Mouse (Mus musculus): ENCODE measurements around the gene Ormdl3. TPM values are rescaled to one million over a fixed set of nuclear protein-coding genes. Genes with fewer than 3 reads are reported as not detected.

Gene Ormdl3
- polyA plus RNA-seq, 1 experiment from 2014 or later: 14.9 TPM

DNA sequence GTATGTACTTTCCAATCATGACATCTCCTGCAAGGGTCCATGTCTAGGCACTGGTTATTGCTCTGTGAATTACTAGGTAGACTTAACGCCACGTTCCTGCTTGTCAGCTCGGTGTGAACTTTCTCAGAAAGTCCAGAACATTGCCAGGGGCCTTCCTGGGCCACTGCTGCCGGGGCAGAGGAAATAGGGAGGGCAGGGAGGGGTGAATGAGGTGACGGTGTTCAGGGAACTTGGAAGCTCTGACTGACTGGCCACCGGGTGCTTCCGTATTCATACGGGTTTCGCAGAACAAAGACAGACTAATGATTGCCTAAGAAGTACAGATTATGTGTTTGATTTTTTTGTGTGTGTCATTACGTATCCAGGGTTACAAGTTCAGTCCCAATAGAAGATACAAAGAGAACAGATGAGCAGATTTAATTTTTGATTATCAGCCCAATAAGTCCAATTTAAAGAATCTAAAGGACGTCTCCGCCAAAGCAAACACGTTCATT lies 23.2 kb downstream of the Ormdl3 start:
- Histone ChIP-seq H3K9me3 (ENCODE audit: control insufficient read depth, low read length) (no peaks in the 10 kb centered on the region), H3K27ac (no peak overlapping the region), H3K4me2 (replicated peaks) (no peak overlapping the region), H3K4me3 (replicated peaks; ENCODE audit: low read length) (no peak overlapping the region), H3K4me1 (replicated peaks; ENCODE audit: control insufficient read depth, insufficient read depth, low read length) (no peaks in the 10 kb centered on the region), H3K36me3 (replicated peaks; ENCODE audit: control insufficient read depth, insufficient read depth) (no peaks in the 10 kb centered on the region), H3K9ac (no peak overlapping the region), H3K27me3 (ENCODE audit: control insufficient read depth, insufficient read depth, low read length) (no peaks in the 10 kb centered on the region)
- ATAC-seq (ENCODE audit: low FRiP score) (no peak), DNase-seq (ENCODE audit: low spot score) (no peak)
- 76% methylated on average over 13 of the region's 13 CpGs for WGBS

DNA sequence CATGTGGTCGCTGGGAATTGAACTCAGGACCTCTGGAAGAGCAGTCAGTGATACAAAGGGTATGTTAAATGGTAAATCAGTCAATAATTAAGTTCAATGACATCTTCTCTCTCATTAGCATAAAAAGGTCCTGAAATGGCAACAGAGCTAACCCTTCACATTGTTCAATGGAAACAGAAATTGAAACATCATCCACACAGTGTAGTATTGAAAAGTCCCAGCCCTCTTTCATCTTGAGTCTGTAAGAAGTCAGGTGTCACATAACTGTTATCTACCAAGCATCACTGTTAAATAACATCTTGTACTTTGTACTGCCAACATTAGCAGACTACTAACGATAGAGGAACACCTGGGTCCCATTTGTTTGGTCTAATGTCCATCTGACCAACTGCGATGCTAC lies 24.1 kb downstream of the Ormdl3 start:
- no peaks in the 10 kb centered on the region for H3K36me3 ChIP-seq (replicated peaks; ENCODE audit: control insufficient read depth, insufficient read depth)
- H3K4me2 ChIP-seq (replicated peaks): no peak overlapping the region
- DNase-seq (ENCODE audit: low spot score): no peak
- H3K4me1 ChIP-seq (replicated peaks; ENCODE audit: control insufficient read depth, insufficient read depth, low read length): no peaks in the 10 kb centered on the region
- no peaks in the 10 kb centered on the region for H3K9me3 ChIP-seq (ENCODE audit: control insufficient read depth, low read length)
- H3K4me3 ChIP-seq (replicated peaks; ENCODE audit: low read length): no peak overlapping the region
- 92% methylated on average over 3 of the region's 3 CpGs for WGBS
- no peak overlapping the region for H3K27ac ChIP-seq
- no peaks in the 10 kb centered on the region for H3K27me3 ChIP-seq (ENCODE audit: control insufficient read depth, insufficient read depth, low read length)
- no peak overlapping the region for H3K9ac ChIP-seq
- ATAC-seq (ENCODE audit: low FRiP score): no peak

DNA sequence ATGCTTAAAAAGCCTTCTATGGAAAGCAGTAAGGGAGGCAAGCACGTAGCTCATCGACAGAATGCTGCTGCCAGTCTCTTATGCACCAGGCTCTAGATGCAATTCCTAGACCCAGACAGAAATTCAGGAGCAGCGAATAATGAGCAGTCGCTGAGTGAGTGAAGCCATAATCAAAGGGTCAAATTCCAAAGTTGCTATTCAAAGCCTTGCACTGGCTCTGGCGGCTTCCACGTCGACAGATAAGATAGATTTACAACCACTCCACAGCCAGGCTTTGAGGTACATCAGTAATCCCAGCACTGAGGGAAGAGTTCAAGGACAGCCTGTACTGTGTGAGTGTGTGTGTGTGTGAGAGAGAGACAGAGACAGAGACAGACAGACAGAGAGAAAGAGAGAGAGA lies 26.2 kb downstream of the Ormdl3 start:
- no peak overlapping the region for H3K27ac ChIP-seq
- DNase-seq (ENCODE audit: low spot score) (no peak), ATAC-seq (ENCODE audit: low FRiP score) (no peak)
- H3K4me1 ChIP-seq (replicated peaks; ENCODE audit: control insufficient read depth, insufficient read depth, low read length): no peaks in the 10 kb centered on the region
- no peak overlapping the region for H3K4me3 ChIP-seq (replicated peaks; ENCODE audit: low read length)
- no peaks in the 10 kb centered on the region for H3K9me3 ChIP-seq (ENCODE audit: control insufficient read depth, low read length)
- H3K36me3 ChIP-seq (replicated peaks; ENCODE audit: control insufficient read depth, insufficient read depth): no peaks in the 10 kb centered on the region
- no peaks in the 10 kb centered on the region for H3K27me3 ChIP-seq (ENCODE audit: control insufficient read depth, insufficient read depth, low read length)
- WGBS: 42% methylated on average over 7 of the region's 7 CpGs
- no peak overlapping the region for H3K9ac ChIP-seq
- no peak overlapping the region for H3K4me2 ChIP-seq (replicated peaks)

DNA sequence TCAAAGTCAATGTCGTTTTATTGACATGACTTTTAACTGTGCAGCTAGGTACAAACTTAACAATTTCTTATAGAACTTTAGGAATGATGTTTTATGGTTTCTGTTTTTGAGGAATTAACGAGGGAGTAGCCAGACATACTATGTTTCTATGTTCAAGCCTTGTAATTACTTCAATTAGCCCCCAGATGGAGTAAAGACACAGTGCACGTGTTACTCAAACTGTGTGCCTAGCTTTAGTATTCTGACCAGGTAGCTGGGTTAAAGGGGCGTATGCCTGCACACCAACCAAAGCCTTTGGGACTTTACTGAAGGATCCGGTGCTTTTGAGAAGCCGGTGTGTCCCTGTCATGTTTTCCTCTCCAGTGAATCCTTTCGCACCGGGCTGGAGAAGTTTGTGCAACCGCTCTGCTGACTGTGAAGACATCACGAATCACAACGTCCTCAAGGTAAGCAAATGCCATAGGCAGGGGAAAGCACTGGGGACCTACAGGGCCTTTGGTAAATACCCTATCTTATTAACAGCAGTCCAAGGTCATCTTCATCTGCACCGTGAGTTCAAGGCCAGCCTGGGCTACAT lies 32.0 kb downstream of the Ormdl3 start:
- no peaks in the 10 kb centered on the region for H3K36me3 ChIP-seq (replicated peaks; ENCODE audit: control insufficient read depth, insufficient read depth)
- no peaks in the 10 kb centered on the region for H3K9me3 ChIP-seq (ENCODE audit: control insufficient read depth, low read length)
- 60% methylated on average over 12 of the region's 12 CpGs for WGBS
- no peak overlapping the region for H3K4me2 ChIP-seq (replicated peaks)
- ATAC-seq (ENCODE audit: low FRiP score) (no peak), DNase-seq (ENCODE audit: low spot score) (no peak)
- H3K4me3 ChIP-seq (replicated peaks; ENCODE audit: low read length): no peak overlapping the region
- peaks cover 3% of the 10 kb centered on the region for H3K27me3 ChIP-seq (ENCODE audit: control insufficient read depth, insufficient read depth, low read length)
- no peaks in the 10 kb centered on the region for H3K4me1 ChIP-seq (replicated peaks; ENCODE audit: control insufficient read depth, insufficient read depth, low read length)
- H3K9ac ChIP-seq: no peak overlapping the region
- H3K27ac ChIP-seq: no peak overlapping the region

DNA sequence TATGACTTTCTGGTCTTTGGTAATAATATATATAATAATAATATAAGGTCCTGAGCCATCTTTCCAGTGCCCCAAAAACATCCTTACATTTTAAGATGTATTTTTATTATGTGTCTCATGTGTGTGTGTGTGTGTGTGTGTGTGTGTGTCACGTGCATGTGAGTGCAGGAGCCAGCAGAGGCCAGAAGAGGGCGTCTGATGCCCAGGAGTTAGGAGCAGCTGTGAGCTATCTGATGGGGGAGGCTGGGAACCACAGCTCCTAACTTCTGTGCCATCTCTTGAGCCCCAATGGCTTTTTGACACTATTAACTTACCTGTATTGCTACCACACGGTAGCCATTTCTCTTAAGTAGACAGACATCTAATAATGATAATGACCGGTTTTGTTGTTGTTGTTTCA lies 33.2 kb downstream of the Ormdl3 start:
- ATAC-seq (ENCODE audit: low FRiP score): no peak
- DNase-seq (ENCODE audit: low spot score): no peak
- no peak overlapping the region for H3K27ac ChIP-seq
- no peak overlapping the region for H3K4me2 ChIP-seq (replicated peaks)
- H3K9me3 ChIP-seq (ENCODE audit: control insufficient read depth, low read length): no peaks in the 10 kb centered on the region
- H3K4me1 ChIP-seq (replicated peaks; ENCODE audit: control insufficient read depth, insufficient read depth, low read length): no peaks in the 10 kb centered on the region
- peaks cover 15% of the 10 kb centered on the region for H3K27me3 ChIP-seq (ENCODE audit: control insufficient read depth, insufficient read depth, low read length)
- no peak overlapping the region for H3K9ac ChIP-seq
- H3K4me3 ChIP-seq (replicated peaks; ENCODE audit: low read length): no peak overlapping the region
- no peaks in the 10 kb centered on the region for H3K36me3 ChIP-seq (replicated peaks; ENCODE audit: control insufficient read depth, insufficient read depth)
- WGBS: 85% methylated on average over 4 of the region's 4 CpGs

DNA sequence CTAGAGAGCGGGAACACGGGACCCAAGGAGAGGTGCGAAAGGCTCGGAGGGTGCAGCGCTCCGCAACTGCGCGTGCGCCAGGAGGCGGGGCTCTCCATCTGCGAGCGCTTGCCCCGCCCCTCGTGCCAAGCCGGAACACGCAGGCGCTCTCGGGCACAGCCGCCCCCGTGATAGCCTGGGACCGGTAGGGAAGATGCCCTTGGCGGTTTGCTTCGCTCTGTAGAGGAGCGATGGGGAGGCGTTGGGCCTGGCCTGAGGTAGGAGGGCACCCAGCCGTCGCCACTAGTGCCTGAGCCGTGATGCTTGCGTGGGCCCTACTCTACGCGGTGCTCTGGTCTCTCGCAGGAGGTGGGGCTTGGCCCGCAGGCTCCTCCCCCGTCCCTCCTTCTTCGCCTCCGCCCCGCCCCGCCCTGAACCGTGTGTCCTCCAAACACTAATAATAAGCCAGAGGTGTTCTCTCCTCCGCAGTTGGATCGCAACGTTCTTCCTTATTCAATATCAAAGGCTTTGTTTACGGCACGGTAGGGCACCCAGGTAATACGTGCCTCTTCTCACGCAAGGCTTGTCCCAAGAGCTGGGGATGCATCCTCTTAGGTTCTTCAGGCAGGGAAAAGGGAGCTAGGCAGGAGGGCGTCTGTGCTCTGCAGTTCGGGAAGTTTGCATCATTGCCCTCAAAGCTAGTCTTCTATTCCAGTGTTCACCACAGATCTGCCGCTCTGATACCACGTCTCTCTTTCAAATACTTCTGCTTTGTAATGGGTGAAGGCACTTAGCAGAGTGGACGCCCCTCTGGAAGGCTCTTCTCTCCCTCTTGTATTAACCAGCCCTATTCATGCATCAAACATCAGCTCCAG lies 36.0 kb downstream of the Ormdl3 start, which contains the start of gene Zpbp2:
Gene Zpbp2 (plus strand): TSS at position 123 of the 854 bp plus-strand sequence.
- H3K27ac ChIP-seq: peak within 1 kb of the TSS; percentile 90
- WGBS: under 1% methylated on average over 48 of the region's 51 CpGs
- DNase-seq (ENCODE audit: low spot score) (peak; percentile 93), ATAC-seq (ENCODE audit: low FRiP score) (peak; percentile 97)
- peak within 1 kb of the TSS; percentile 70 for H3K9ac ChIP-seq
- peak within 1 kb of the TSS; percentile 80 for H3K4me3 ChIP-seq (replicated peaks; ENCODE audit: low read length)
- H3K4me2 ChIP-seq (replicated peaks): peak within 1 kb of the TSS; percentile 79
- peaks cover 43% of the 10 kb centered on the region for H3K27me3 ChIP-seq (ENCODE audit: control insufficient read depth, insufficient read depth, low read length)
- no peaks in the 10 kb centered on the region for H3K9me3 ChIP-seq (ENCODE audit: control insufficient read depth, low read length)
- H3K4me1 ChIP-seq (replicated peaks; ENCODE audit: control insufficient read depth, insufficient read depth, low read length): no peaks in the 10 kb centered on the region
- H3K36me3 ChIP-seq (replicated peaks; ENCODE audit: control insufficient read depth, insufficient read depth): no peaks in the 10 kb centered on the region

DNA sequence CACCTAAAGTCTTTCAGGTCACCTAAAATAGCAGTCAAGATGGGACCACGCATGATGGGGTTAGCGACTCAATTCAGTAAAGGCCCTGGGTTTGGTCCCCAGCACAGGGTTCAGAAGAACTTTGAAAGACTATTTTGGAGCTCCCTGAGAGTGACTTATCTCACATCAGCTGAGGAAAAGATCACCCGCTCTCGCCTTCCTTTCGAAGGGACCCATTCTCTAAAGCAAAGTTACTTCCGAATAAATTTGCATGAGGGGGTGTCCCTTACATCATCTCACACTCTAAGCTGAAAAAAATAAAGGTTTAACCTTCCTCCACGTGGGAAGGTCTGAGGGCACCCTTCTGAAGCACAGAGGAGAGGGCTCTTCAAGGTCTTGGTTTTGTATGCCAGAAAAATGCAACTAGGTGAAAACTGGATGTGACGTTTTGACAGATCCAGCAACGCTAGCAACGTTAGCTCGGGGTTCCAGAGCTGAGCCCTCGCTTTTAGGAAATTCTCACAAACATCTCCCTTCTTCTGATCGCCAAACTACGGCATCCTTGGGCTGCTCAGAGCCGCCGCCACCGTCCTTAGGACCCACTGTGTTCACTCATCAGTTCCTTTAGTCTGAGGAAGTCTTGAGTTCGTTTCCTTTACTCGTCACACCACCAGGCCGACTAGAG lies 36.7 kb downstream of the Ormdl3 start:
- peak overlapping the region; percentile 70 for H3K9ac ChIP-seq
- H3K4me2 ChIP-seq (replicated peaks): peak overlapping the region; percentile 79
- H3K36me3 ChIP-seq (replicated peaks; ENCODE audit: control insufficient read depth, insufficient read depth): no peaks in the 10 kb centered on the region
- peak overlapping the region; percentile 90; the same call in 1 of the 2 replicates for H3K27ac ChIP-seq
- H3K4me3 ChIP-seq (replicated peaks; ENCODE audit: low read length): peak overlapping the region; percentile 80
- 20% methylated on average over 20 of the region's 20 CpGs for WGBS
- ATAC-seq (ENCODE audit: low FRiP score) (no peak), DNase-seq (ENCODE audit: low spot score) (no peak)
- no peaks in the 10 kb centered on the region for H3K9me3 ChIP-seq (ENCODE audit: control insufficient read depth, low read length)
- H3K27me3 ChIP-seq (ENCODE audit: control insufficient read depth, insufficient read depth, low read length): peaks cover 50% of the 10 kb centered on the region
- peaks cover 4% of the 10 kb centered on the region for H3K4me1 ChIP-seq (replicated peaks; ENCODE audit: control insufficient read depth, insufficient read depth, low read length)

DNA sequence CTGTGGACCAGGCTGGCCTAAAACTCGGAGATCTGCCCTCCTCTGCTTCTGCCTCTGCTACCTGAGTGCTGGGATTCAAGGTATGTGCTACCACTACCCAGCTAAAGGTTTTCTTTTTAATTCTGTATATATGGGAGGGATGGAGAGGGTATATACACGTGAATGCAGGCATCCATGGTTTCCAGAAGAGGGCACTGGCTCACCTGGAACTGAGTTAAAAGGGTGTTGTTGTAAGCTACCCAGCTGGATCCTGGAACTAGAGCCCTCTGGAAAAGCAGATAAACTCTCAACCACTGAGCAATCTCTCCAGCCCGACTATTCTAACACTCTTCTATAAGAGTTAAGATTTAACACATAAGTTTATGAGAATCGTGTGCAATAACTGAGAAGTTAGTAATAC lies 37.8 kb downstream of the Ormdl3 start:
- H3K27me3 ChIP-seq (ENCODE audit: control insufficient read depth, insufficient read depth, low read length): peaks cover 60% of the 10 kb centered on the region
- no peaks in the 10 kb centered on the region for H3K9me3 ChIP-seq (ENCODE audit: control insufficient read depth, low read length)
- peaks cover 4% of the 10 kb centered on the region for H3K4me1 ChIP-seq (replicated peaks; ENCODE audit: control insufficient read depth, insufficient read depth, low read length)
- WGBS: 63% methylated on average over 4 of the region's 4 CpGs
- H3K4me3 ChIP-seq (replicated peaks; ENCODE audit: low read length): no peak overlapping the region
- no peak overlapping the region for H3K9ac ChIP-seq
- H3K4me2 ChIP-seq (replicated peaks): no peak overlapping the region
- no peaks in the 10 kb centered on the region for H3K36me3 ChIP-seq (replicated peaks; ENCODE audit: control insufficient read depth, insufficient read depth)
- no peak for ATAC-seq (ENCODE audit: low FRiP score)
- no peak overlapping the region for H3K27ac ChIP-seq
- DNase-seq (ENCODE audit: low spot score): no peak

DNA sequence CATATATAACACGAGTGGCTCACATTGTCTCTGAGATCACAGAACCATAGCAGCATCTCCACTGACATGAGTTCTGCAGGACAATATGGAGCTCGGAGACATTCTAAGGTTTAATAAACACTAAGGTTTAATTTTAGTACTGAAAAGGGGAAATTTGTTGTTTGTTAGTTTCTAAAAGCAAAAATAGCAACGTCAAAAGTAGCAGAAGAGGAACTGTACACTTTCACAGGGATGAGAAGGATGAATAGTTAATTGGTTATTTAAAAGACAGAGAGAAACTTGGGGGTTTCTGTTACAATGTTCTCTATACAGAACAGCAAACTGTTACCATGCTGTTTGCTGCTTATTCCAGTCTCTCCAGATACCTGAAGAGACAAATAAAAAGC lies 39.9 kb downstream of the Ormdl3 start:
- Histone ChIP-seq H3K4me2 (replicated peaks) (no peak overlapping the region), H3K27ac (no peak overlapping the region), H3K4me1 (replicated peaks; ENCODE audit: control insufficient read depth, insufficient read depth, low read length) (peaks cover 4% of the 10 kb centered on the region), H3K27me3 (ENCODE audit: control insufficient read depth, insufficient read depth, low read length) (peaks cover 78% of the 10 kb centered on the region), H3K9ac (no peak overlapping the region), H3K36me3 (replicated peaks; ENCODE audit: control insufficient read depth, insufficient read depth) (no peaks in the 10 kb centered on the region), H3K4me3 (replicated peaks; ENCODE audit: low read length) (no peak overlapping the region), H3K9me3 (ENCODE audit: control insufficient read depth, low read length) (no peaks in the 10 kb centered on the region)
- DNase-seq (ENCODE audit: low spot score) (no peak), ATAC-seq (ENCODE audit: low FRiP score) (no peak)
- WGBS: 58% methylated on average over 3 of the region's 3 CpGs
